7 mouse cellular contexts compared by ENCODE assay signal in genomic region chr11:113747056-113747455, GRCm38 (mm10). TPM values are rescaled to one million over a fixed set of nuclear protein-coding genes. Genes with fewer than 3 reads are reported as not detected.
A peak's percentile ranks its signal among the peaks of the same experiment; 100 is the strongest.
DNase-seq lines count a peak whose midpoint lies in the region; ATAC-seq and TF ChIP-seq lines count a peak whose summit lies in the region.

No protein-coding gene starts in this region.

- peaks cover 52% of the 10 kb centered on the region for H3K4me1 ChIP-seq in G1E (ENCODE audit: insufficient read depth, low read depth, low read length)
- peaks cover 31% of the 10 kb centered on the region for H3K4me1 ChIP-seq in heart, postnatal 0 days (ENCODE audit: control insufficient read depth, insufficient read depth)
- peaks cover 43% of the 10 kb centered on the region for H3K4me1 ChIP-seq in limb, embryonic 10.5 days

- no peak for ATAC-seq in G1E (ENCODE audit: extremely low read depth, insufficient number of reproducible peaks, low FRiP score, poor library complexity, severe bottlenecking)
- no peak for ATAC-seq in heart, postnatal 0 days (ENCODE audit: insufficient read depth, low read depth)

- no peak for TF ChIP-seq POLR2A in brain, embryonic 14.5 days (IDR thresholded peaks at IDR 0.05; ENCODE audit: borderline replicate concordance, extremely low read depth, insufficient read depth, insufficient read length, poor library complexity, severe bottlenecking)

- DNase-seq in G1E (ENCODE audit: low spot score) = peak; percentile 32
- peak; percentile 82 for DNase-seq in brain, embryonic 14.5 days (ENCODE audit: low read depth)
- DNase-seq in heart, postnatal 0 days (ENCODE audit: low spot score) = peak; percentile 59
- peak; percentile 50 for DNase-seq in limb, embryonic 10.5 days (ENCODE audit: low spot score)
- DNase-seq in mesoderm, embryonic 11.5 days (ENCODE audit: low read depth, low spot score) = peak; percentile 63
- DNase-seq in natural killer cell, adult 2 months (ENCODE audit: low spot score in 2 of 2) = no peak
- DNase-seq in cerebellum, adult 9-10 months = no peak

- no peak overlapping the region for H3K9ac ChIP-seq in heart, postnatal 0 days (replicated peaks; ENCODE audit: low read depth, low read length)

- H3K27ac ChIP-seq in heart, postnatal 0 days (ENCODE audit: low read depth) = peak overlapping the region; percentile 59
- 0 out of 2 replicates have a peak overlapping the region, but pooled peaks have one; percentile 99 for H3K27ac ChIP-seq in limb, embryonic 10.5 days

- H3K4me3 ChIP-seq in G1E (ENCODE audit: low read depth, low read length) = peak overlapping the region; percentile 61; the same call in 1 of the 2 replicates
- peak overlapping the region; percentile 22; the same call in 1 of the 2 replicates for H3K4me3 ChIP-seq in heart, postnatal 0 days (ENCODE audit: low read depth, low read length)
- H3K4me3 ChIP-seq in limb, embryonic 10.5 days = peak overlapping the region; percentile 96; the same call in 1 of the 2 replicates

- TF ChIP-seq CTCF in G1E (IDR thresholded peaks at IDR 0.05; ENCODE audit: low read depth, low read length) = no peak
- TF ChIP-seq CTCF in brain, embryonic 14.5 days (IDR thresholded peaks at IDR 0.05; ENCODE audit: borderline replicate concordance, extremely low read depth, insufficient read depth, insufficient read length) = no peak
- no peak for TF ChIP-seq CTCF in heart, postnatal 0 days (IDR thresholded peaks at IDR 0.05; ENCODE audit: low read depth)

- H3K27me3 ChIP-seq in G1E (ENCODE audit: insufficient read depth, low read length) = no peaks in the 10 kb centered on the region
- H3K27me3 ChIP-seq in heart, postnatal 0 days (ENCODE audit: control insufficient read depth, insufficient read depth, low read length) = no peaks in the 10 kb centered on the region
- H3K27me3 ChIP-seq in limb, embryonic 10.5 days (ENCODE audit: low read depth, poor library complexity, severe bottlenecking) = no peaks in the 10 kb centered on the region

- TF ChIP-seq EP300 in heart, postnatal 0 days (IDR thresholded peaks at IDR 0.05; ENCODE audit: low read depth) = peak; percentile 47; the same call in 1 of the 2 replicates

- H3K4me2 ChIP-seq in heart, postnatal 0 days (ENCODE audit: low read depth, low read length) = peak overlapping the region; percentile 92

- H3K9me3 ChIP-seq in G1E (replicated peaks) = peaks cover 7% of the 10 kb centered on the region
- no peaks in the 10 kb centered on the region for H3K9me3 ChIP-seq in heart, postnatal 0 days (replicated peaks; ENCODE audit: control insufficient read depth, low read length)
- H3K9me3 ChIP-seq in limb, embryonic 10.5 days (replicated peaks) = 0 out of 2 replicates have a peak, but pooled peaks cover 6% of the 10 kb centered on the region

- WGBS in heart, postnatal 0 days = 55% methylated on average over 16 of the region's 16 CpGs
- WGBS in limb, embryonic 10.5 days = 69% methylated on average over 16 of the region's 16 CpGs

- H3K36me3 ChIP-seq in G1E (replicated peaks) = peaks cover 63% of the 10 kb centered on the region
- peaks cover 19% of the 10 kb centered on the region for H3K36me3 ChIP-seq in heart, postnatal 0 days (replicated peaks; ENCODE audit: control insufficient read depth, insufficient read depth, low read length)
- H3K36me3 ChIP-seq in limb, embryonic 10.5 days = peaks cover 66% of the 10 kb centered on the region

RNA-seq across cellular contexts. Expression of gene Cdc42ep4, which starts 4.6 kb away (rescaled TPM):
- total RNA-seq in G1E (2014; fragmentation: Nextera tagmentation) (11.6 and 38.6 TPM in 2 replicates), G1E (2017) (10.6 and 10.8 TPM in 2 replicates)
- 20.2 and 22.8 TPM in 2 replicates for polyA plus RNA-seq in G1E (2012)
- 51.2 and 61.3 TPM in 2 replicates for polyA plus RNA-seq in brain, embryonic 14.5 days (2012; rRNA removed)
- total RNA-seq in heart, postnatal 0 days (2014; rRNA removed; ENCODE audit: low replicate concordance) = 33.5 and 39.8 TPM in 2 replicates
- 11.8 and 12.0 TPM in 2 replicates for polyA plus RNA-seq in heart, postnatal 0 days (2015; fragmentation: Nextera tagmentation; extraction: Ambion mirVana)
- polyA plus RNA-seq in limb, embryonic 10.5 days (2016; fragmentation: Nextera tagmentation; extraction: Ambion mirVana) = 111 and 130 TPM in 2 replicates

RNA-seq across cellular contexts. Expression of gene Cpsf4l, which starts 37.2 kb away (rescaled TPM):
- total RNA-seq in G1E (2014; fragmentation: Nextera tagmentation) (not detected in 2 replicates), G1E (2017) (not detected in 2 replicates)
- not detected in 2 replicates for polyA plus RNA-seq in G1E (2012)
- 0.28 and 0.29 TPM in 2 replicates for polyA plus RNA-seq in brain, embryonic 14.5 days (2012; rRNA removed)
- total RNA-seq in heart, postnatal 0 days (2014; rRNA removed; ENCODE audit: low replicate concordance) = 1.3 TPM in 1 of 2 replicates, not detected in the other
- 0.10 TPM in 1 of 2 replicates, not detected in the other for polyA plus RNA-seq in heart, postnatal 0 days (2015; fragmentation: Nextera tagmentation; extraction: Ambion mirVana)
- 0.67 and 0.90 TPM in 2 replicates for polyA plus RNA-seq in limb, embryonic 10.5 days (2016; fragmentation: Nextera tagmentation; extraction: Ambion mirVana)

Comparison
In these comparisons a context has a peak if more than half of its experiments do, and no peak if none do; other contexts are left out.
1. DNase-seq: peak in G1E (single experiment), brain, embryonic 14.5 days (single experiment), heart, postnatal 0 days (single experiment), limb, embryonic 10.5 days (single experiment) and mesoderm, embryonic 11.5 days (single experiment); none in natural killer cell, adult 2 months (0 of 2) and cerebellum, adult 9-10 months (single experiment).
2. H3K4me3 ChIP-seq: peak in every context shown above with its lines; median percentile 96 in limb, embryonic 10.5 days; 61 in G1E; 22 in heart, postnatal 0 days.